Mouse (Mus musculus): ENCODE data around the gene Epb41l5. TPM values are rescaled to one million over a fixed set of nuclear protein-coding genes. Genes with fewer than 3 reads are reported as not detected.

Epb41l5 gene
- polyA plus RNA-seq, 1 experiment: 0.08 TPM

GRCm38 (mm10) chr1:119539252-119539651 is 109.5 kb downstream of the Epb41l5 start:
- Histone ChIP-seq H3K4me1 (no peaks in the 10 kb centered on the region; the same call in 1 of the 2 replicates), H3K27me3 (replicated peaks) (peaks cover 27% of the 10 kb centered on the region), H3K36me3 (replicated peaks; ENCODE audit: low read length) (no peaks in the 10 kb centered on the region), H3K4me3 (replicated peaks) (no peak overlapping the region), H3K9me3 (0 out of 2 replicates have a peak, but pooled peaks cover 4% of the 10 kb centered on the region)
- TF ChIP-seq GATA1 (IDR thresholded peaks at IDR 0.05; ENCODE audit: borderline replicate concordance, low read length) (no peak), FLI1 (IDR thresholded peaks at IDR 0.05; ENCODE audit: low read length) (no peak)

- Histone ChIP-seq H3K9me3 (peaks cover 12% of the 10 kb centered on the region), H3K27me3 (replicated peaks) (peaks cover 26% of the 10 kb centered on the region), H3K36me3 (replicated peaks; ENCODE audit: low read length) (no peaks in the 10 kb centered on the region), H3K4me3 (replicated peaks) (no peak overlapping the region), H3K4me1 (peaks cover 10% of the 10 kb centered on the region; the same call in 1 of the 2 replicates)
- no peak for TF ChIP-seq FLI1 (IDR thresholded peaks at IDR 0.05; ENCODE audit: low read length)
- TF ChIP-seq GATA1 (IDR thresholded peaks at IDR 0.05; ENCODE audit: borderline replicate concordance, low read length): no peak
Observed at GRCm38 (mm10) chr1:119537651-119538050, 111.1 kb downstream of the Epb41l5 start.

DNA sequence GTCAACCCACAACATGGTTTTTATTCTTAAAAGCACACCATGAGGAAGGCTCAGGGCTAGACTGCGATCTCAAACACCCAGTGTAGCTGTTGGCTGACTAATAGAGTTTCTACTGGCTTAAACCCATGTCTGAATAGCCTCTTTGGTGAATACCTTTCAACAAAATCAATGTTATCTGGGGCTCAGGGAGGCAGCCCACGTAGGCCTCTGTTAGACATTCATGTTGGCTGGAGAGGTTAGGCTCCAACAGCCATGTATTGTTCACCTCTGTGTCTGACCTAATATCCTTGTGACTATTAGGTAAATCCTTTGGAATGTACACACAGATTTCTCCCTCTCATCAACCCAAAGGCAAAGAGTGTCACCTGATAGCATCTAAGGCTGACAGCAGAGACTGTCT is 112.7 kb downstream of the Epb41l5 start:
- TF ChIP-seq GATA1 (IDR thresholded peaks at IDR 0.05; ENCODE audit: borderline replicate concordance, low read length) (no peak), FLI1 (IDR thresholded peaks at IDR 0.05; ENCODE audit: low read length) (no peak)
- H3K4me1 ChIP-seq: peaks cover 10% of the 10 kb centered on the region; the same call in 1 of the 2 replicates
- no peak overlapping the region for H3K4me3 ChIP-seq (replicated peaks)
- H3K9me3 ChIP-seq: peaks cover 12% of the 10 kb centered on the region
- H3K27me3 ChIP-seq (replicated peaks): peaks cover 27% of the 10 kb centered on the region
- H3K36me3 ChIP-seq (replicated peaks; ENCODE audit: low read length): no peaks in the 10 kb centered on the region

DNA sequence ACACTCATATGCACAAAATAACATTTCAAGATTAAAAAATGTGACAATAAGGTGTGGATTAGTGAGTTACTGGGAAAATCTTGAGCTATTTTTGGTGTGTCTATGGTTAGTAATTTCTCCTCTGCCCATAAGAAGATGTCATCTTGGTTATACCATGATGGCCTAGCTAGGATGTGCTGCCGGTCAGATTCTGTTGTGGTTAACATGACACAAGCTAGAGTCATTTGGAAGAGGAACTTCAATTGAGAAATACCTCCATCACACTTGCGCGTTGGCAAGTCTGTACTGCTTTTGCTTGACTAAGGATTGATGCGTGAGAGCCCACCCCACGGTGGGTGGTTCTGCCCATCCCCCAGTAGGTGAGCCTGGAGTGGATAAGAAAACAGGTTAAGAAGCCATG is 114.5 kb downstream of the Epb41l5 start:
- Histone ChIP-seq H3K4me3 (replicated peaks) (no peak overlapping the region), H3K4me1 (peaks cover 10% of the 10 kb centered on the region; the same call in 1 of the 2 replicates), H3K9me3 (peaks cover 18% of the 10 kb centered on the region), H3K27me3 (replicated peaks) (peaks cover 25% of the 10 kb centered on the region), H3K36me3 (replicated peaks; ENCODE audit: low read length) (peaks cover 2% of the 10 kb centered on the region)
- TF ChIP-seq FLI1 (IDR thresholded peaks at IDR 0.05; ENCODE audit: low read length) (no peak), GATA1 (IDR thresholded peaks at IDR 0.05; ENCODE audit: borderline replicate concordance, low read length) (no peak)

DNA sequence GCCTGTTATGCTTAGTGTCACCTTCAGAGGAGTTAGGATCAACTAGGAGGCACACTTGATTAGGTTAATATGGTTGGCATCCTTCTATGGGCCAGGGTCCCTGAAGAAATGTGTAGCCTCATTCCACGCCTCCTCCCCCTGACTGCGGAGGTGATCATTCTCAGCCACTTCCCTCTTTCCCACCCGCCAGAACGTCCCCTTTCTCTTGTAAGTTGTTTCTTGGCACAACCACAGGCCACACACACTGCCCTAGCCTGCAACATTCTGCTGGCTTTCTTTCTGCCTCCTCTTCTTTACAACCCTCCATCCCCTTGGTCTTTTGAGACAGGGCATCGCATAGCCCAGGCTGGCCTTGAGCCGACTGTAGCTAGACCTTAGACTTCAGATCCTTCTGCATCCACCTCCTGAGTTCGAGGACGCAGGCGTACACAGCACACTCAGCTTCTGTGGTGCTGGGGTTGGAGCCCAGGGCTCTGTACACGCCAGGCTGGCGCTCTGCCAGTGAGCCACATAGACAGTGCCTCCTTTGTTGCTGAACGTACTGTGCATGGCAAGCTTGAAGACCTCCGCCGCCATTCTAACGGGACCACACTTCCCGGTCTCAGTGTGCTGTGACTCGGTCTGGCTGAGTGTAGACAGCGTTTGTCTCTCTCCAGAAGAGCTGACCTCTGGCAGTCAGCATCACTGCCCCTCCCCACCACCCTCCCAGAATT is 115.6 kb downstream of the Epb41l5 start:
- H3K27me3 ChIP-seq (replicated peaks): peaks cover 21% of the 10 kb centered on the region
- H3K36me3 ChIP-seq (replicated peaks; ENCODE audit: low read length): peaks cover 13% of the 10 kb centered on the region
- TF ChIP-seq GATA1 (IDR thresholded peaks at IDR 0.05; ENCODE audit: borderline replicate concordance, low read length) (no peak), FLI1 (IDR thresholded peaks at IDR 0.05; ENCODE audit: low read length) (no peak)
- H3K4me1 ChIP-seq: peaks cover 10% of the 10 kb centered on the region; the same call in 1 of the 2 replicates
- peaks cover 29% of the 10 kb centered on the region for H3K9me3 ChIP-seq
- H3K4me3 ChIP-seq (replicated peaks): no peak overlapping the region

GRCm38 (mm10) chr1:119532165-119532564 is 116.6 kb downstream of the Epb41l5 start:
- peaks cover 24% of the 10 kb centered on the region for H3K36me3 ChIP-seq (replicated peaks; ENCODE audit: low read length)
- peaks cover 14% of the 10 kb centered on the region for H3K27me3 ChIP-seq (replicated peaks)
- peaks cover 35% of the 10 kb centered on the region for H3K9me3 ChIP-seq
- H3K4me1 ChIP-seq: peaks cover 10% of the 10 kb centered on the region; the same call in 1 of the 2 replicates
- H3K4me3 ChIP-seq (replicated peaks): no peak overlapping the region
- no peak for TF ChIP-seq FLI1 (IDR thresholded peaks at IDR 0.05; ENCODE audit: low read length)
- TF ChIP-seq GATA1 (IDR thresholded peaks at IDR 0.05; ENCODE audit: borderline replicate concordance, low read length): no peak

DNA sequence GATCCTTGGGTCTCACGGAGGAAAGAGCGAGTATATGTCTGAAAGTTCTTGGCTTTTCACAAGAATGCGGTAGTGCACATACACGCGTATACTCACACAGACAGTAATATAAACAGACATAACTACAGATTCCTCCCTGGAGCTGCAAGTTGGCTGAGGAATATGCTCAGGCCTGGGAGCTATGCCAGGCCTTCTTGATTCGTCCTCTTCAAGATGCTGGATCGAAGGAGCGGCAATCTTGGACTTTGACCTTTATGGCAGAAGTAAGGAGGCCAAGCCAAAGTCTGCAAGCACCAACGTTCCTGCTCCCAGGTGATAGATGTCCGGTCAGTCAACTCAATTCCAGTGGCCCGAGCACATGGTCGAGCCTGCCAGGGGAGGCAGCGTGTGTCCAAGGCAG is 117.9 kb downstream of the Epb41l5 start:
- Histone ChIP-seq H3K36me3 (replicated peaks; ENCODE audit: low read length) (peaks cover 30% of the 10 kb centered on the region), H3K4me1 (peaks cover 21% of the 10 kb centered on the region), H3K4me3 (replicated peaks) (no peak overlapping the region), H3K9me3 (peaks cover 40% of the 10 kb centered on the region), H3K27me3 (replicated peaks) (peaks cover 14% of the 10 kb centered on the region)
- TF ChIP-seq GATA1 (IDR thresholded peaks at IDR 0.05; ENCODE audit: borderline replicate concordance, low read length) (no peak), FLI1 (IDR thresholded peaks at IDR 0.05; ENCODE audit: low read length) (no peak)

GRCm38 (mm10) chr1:119525689-119526591 is 122.9 kb downstream of the Epb41l5 start, which contains the start of gene Tmem185b:
Gene Tmem185b (plus strand): TSS chr1:119526160.
- no peak for TF ChIP-seq GATA1 (IDR thresholded peaks at IDR 0.05; ENCODE audit: borderline replicate concordance, low read length)
- TF ChIP-seq FLI1 (IDR thresholded peaks at IDR 0.05; ENCODE audit: low read length): peak; percentile 68; the same call in 1 of the 2 replicates
- Histone ChIP-seq H3K4me1 (peaks cover 43% of the 10 kb centered on the region), H3K4me3 (replicated peaks) (peak within 1 kb of the TSS; percentile 96), H3K9me3 (peaks cover 27% of the 10 kb centered on the region), H3K27me3 (replicated peaks) (peaks cover 16% of the 10 kb centered on the region), H3K36me3 (replicated peaks; ENCODE audit: low read length) (peaks cover 30% of the 10 kb centered on the region)

DNA sequence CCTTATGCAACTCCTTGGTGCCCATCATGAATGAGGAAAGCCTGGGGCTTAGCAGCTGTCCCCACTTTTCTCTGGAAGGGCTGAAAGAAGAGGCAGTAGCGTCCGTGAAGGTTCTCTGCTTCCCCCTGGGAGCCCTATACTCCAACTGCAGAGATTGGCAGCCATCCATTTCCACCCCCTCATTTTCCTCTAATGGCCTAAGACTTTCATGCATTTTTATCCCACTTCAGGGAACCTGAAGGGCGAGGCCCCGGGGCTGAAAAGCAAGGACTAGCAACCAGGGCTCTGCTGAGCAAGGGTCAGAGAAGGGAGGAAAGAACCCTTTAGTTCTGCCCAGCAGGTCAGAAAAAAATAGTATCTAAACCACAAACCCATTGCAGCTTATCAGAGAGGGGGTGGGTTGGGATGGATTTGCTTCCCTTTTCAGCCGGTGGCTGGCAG is 123.8 kb downstream of the Epb41l5 start:
- peaks cover 24% of the 10 kb centered on the region for H3K27me3 ChIP-seq (replicated peaks)
- TF ChIP-seq FLI1 (IDR thresholded peaks at IDR 0.05; ENCODE audit: low read length): no peak
- no peak for TF ChIP-seq GATA1 (IDR thresholded peaks at IDR 0.05; ENCODE audit: borderline replicate concordance, low read length)
- H3K4me3 ChIP-seq (replicated peaks): peak overlapping the region; percentile 96
- H3K9me3 ChIP-seq: peaks cover 27% of the 10 kb centered on the region
- peaks cover 43% of the 10 kb centered on the region for H3K4me1 ChIP-seq
- peaks cover 30% of the 10 kb centered on the region for H3K36me3 ChIP-seq (replicated peaks; ENCODE audit: low read length)

Measured in megakaryocyte, embryonic 14.5 days (primary cell).